Mouse (Mus musculus) megakaryocyte, adult 5-6 weeks (primary cell): ENCODE data around the gene Tmem14c. TPM values are rescaled to one million over a fixed set of nuclear protein-coding genes. Genes with fewer than 3 reads are reported as not detected.
A peak's percentile ranks its signal among the peaks of the same experiment; 100 is the strongest.

Source experiments
- ATAC-seq: 2 replicates; pipeline ENCODE4 v1.8.0; 2016; ENCODE audit warnings: mild to moderate bottlenecking, inconsistent platforms; ENCODE audit not compliant: poor library complexity, severe bottlenecking
- total RNA-seq, 2 experiments: library from RNA; stranded (forward) in 1 of 2; stranded (reverse) in 1 of 2; fragments of 153-499, 151-499 nt in 1 of 2; fragments of 221-1000, 200-1000 nt in 1 of 2; gene quantifications; 2 replicates each; pipeline versions ENCODE4 v1.2.3 to v1.2.4; 2015 to 2017

The Tmem14c gene
- total RNA-seq, 2 experiments from 2014 or later, result 125 to 221 TPM

GRCm38 (mm10) chr13:41006244-41006643 lies 9.8 kb upstream of the Tmem14c start:
- no peak for ATAC-seq

GRCm38 (mm10) chr13:41008271-41008670 lies 7.8 kb upstream of the Tmem14c start:
- ATAC-seq, result no peak

GRCm38 (mm10) chr13:41008946-41009345 lies 7.1 kb upstream of the Tmem14c start:
- no peak for ATAC-seq

GRCm38 (mm10) chr13:41016797-41017405 lies 809 bp downstream of the Tmem14c start:
- no peak for ATAC-seq

GRCm38 (mm10) chr13:41017832-41018231 lies 1.7 kb downstream of the Tmem14c start:
- ATAC-seq, result no peak

GRCm38 (mm10) chr13:41018236-41018635 lies 2.1 kb downstream of the Tmem14c start:
- no peak for ATAC-seq

GRCm38 (mm10) chr13:41018756-41019591 lies 2.9 kb downstream of the Tmem14c start:
- ATAC-seq, result peak; percentile 53

GRCm38 (mm10) chr13:41020494-41020893 lies 4.4 kb downstream of the Tmem14c start:
- ATAC-seq, result no peak

GRCm38 (mm10) chr13:41021607-41022006 lies 5.5 kb downstream of the Tmem14c start:
- ATAC-seq, result no peak

- ATAC-seq, result no peak
Observed at GRCm38 (mm10) chr13:41022099-41022498, 6.0 kb downstream of the Tmem14c start.

GRCm38 (mm10) chr13:41030098-41030497 lies 14.0 kb downstream of the Tmem14c start:
- ATAC-seq, result no peak

- ATAC-seq, result no peak
Observed at GRCm38 (mm10) chr13:41042511-41042910, 26.4 kb downstream of the Tmem14c start.

- no peak for ATAC-seq
Observed at GRCm38 (mm10) chr13:41045901-41046300, 29.8 kb downstream of the Tmem14c start.

GRCm38 (mm10) chr13:41047280-41047679 lies 31.2 kb downstream of the Tmem14c start:
- no peak for ATAC-seq

- no peak for ATAC-seq
Observed at GRCm38 (mm10) chr13:41051965-41052364, 35.9 kb downstream of the Tmem14c start.

GRCm38 (mm10) chr13:41067618-41068017 lies 51.5 kb downstream of the Tmem14c start:
- ATAC-seq, result no peak

- ATAC-seq, result no peak
Observed at GRCm38 (mm10) chr13:41071617-41072016, 55.5 kb downstream of the Tmem14c start.

Other genes with a start within 250 kb of the Tmem14c start
- gene Gcnt2, start 156.5 kb upstream of the Tmem14c start, total RNA-seq (2015), result 22.7 and 23.6 TPM in 2 replicates
- 11.7 and 15.3 TPM in 2 replicates for gene Gcnt2, start 156.5 kb upstream of the Tmem14c start, total RNA-seq (2017)
- 50.2 and 50.7 TPM in 2 replicates for gene Pak1ip1, start 15.3 kb upstream of the Tmem14c start, total RNA-seq (2015)
- 73.0 and 80.1 TPM in 2 replicates for gene Pak1ip1, start 15.3 kb upstream of the Tmem14c start, total RNA-seq (2017)
- 0.23 and 0.27 TPM in 2 replicates for gene Mak, start 63.4 kb downstream of the Tmem14c start, total RNA-seq (2015)
- gene Mak, start 63.4 kb downstream of the Tmem14c start, total RNA-seq (2017), result 0.22 and 0.41 TPM in 2 replicates
- gene Gcm2, start 94.7 kb downstream of the Tmem14c start, total RNA-seq (2015), result not detected in 2 replicates
- gene Gcm2, start 94.7 kb downstream of the Tmem14c start, total RNA-seq (2017), result 0.26 TPM in 1 of 2 replicates, not detected in the other
- gene Sycp2l, start 98.0 kb downstream of the Tmem14c start, total RNA-seq (2015), result not detected in 2 replicates
- not detected in 2 replicates for gene Sycp2l, start 98.0 kb downstream of the Tmem14c start, total RNA-seq (2017)
- not detected in 2 replicates for gene Elovl2, start 204.1 kb downstream of the Tmem14c start, total RNA-seq (2015)
- not detected in 2 replicates for gene Elovl2, start 204.1 kb downstream of the Tmem14c start, total RNA-seq (2017)
- gene Smim13, start 233.6 kb downstream of the Tmem14c start, total RNA-seq (2015), result 8.8 and 12.4 TPM in 2 replicates
- 8.5 and 9.9 TPM in 2 replicates for gene Smim13, start 233.6 kb downstream of the Tmem14c start, total RNA-seq (2017)